Comparison of ENCODE assay signal across 8 mouse cellular contexts in the genomic region with DNA sequence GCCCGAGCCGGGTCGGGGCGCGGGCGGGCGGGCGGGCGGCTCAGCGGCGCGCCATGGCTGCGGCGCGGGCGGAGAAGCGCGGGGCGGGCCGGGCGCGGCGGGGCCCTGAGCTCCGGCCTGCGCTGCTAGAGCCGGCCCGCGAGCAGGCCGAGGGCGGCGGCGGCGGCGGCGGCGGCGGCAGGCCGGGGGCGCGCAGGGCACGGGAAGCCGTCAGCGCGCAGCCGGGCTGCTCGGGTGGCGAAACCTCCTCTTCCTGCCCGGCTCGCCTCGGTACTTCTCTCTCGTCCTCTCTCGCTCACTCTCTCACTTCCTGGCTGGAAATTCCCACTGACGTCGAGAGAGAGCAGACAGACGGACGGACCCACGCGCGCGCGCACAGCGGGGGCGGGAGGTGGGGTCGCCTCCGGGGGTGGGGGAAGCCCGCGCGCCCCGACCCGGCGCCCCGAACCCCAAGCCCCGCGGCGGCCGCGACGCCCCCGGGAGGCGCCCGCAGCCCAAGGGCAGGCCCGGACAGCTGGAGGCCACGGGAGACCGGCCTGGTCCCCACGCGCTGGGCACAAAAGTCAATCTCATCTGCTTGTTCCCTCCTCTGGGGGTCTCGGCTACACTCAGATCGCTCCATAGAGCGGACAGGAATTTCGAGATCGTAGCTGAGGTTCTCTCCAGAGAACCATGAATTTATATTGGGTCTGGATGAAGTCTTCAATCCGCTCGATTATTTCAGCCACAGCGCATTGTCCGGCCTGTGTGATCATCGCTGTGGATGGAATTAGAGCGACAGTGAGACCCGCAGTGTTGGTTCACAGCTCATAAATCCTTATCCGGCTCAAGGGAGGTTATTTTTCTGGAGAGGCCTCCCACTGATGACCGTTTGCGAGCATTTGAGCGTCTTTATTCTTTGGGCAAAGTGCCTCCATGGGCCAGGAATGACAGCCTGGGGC. TPM values are rescaled to one million over a fixed set of nuclear protein-coding genes. Genes with fewer than 3 reads are reported as not detected.
DNase-seq lines count a peak whose midpoint lies in the region; ATAC-seq and TF ChIP-seq lines count a peak whose summit lies in the region.

A gene (minus strand): TSS at position 357 of the 941 bp plus-strand sequence.

- H3K27me3 ChIP-seq in cerebellum, adult 2 months (ENCODE audit: control insufficient read depth, insufficient read depth, low read length), result no peaks in the 10 kb centered on the region
- H3K27me3 ChIP-seq in lung, postnatal 0 days (replicated peaks; ENCODE audit: insufficient read depth, low read length), result no peaks in the 10 kb centered on the region

- TF ChIP-seq EP300 in lung, postnatal 0 days (IDR thresholded peaks at IDR 0.05), result no peak

- peak within 1 kb of the TSS; percentile 88 for H3K9ac ChIP-seq in ES-E14 (ENCODE audit: insufficient read depth, low read depth, low read length, poor library complexity, severe bottlenecking)
- H3K9ac ChIP-seq in lung, postnatal 0 days (replicated peaks; ENCODE audit: low read depth), result peak within 1 kb of the TSS; percentile 98

- H3K4me3 ChIP-seq in ES-E14 (ENCODE audit: insufficient read depth in 1 of 2, low read depth in 1 of 2, low read length in 2 of 2, poor library complexity in 1 of 2, severe bottlenecking in 1 of 2), result peak within 1 kb of the TSS; percentile 85 to 91
- H3K4me3 ChIP-seq in cerebellum, adult 2 months (replicated peaks; ENCODE audit: insufficient read depth, low read depth, low read length), result peak within 1 kb of the TSS; percentile 92
- peak within 1 kb of the TSS; percentile 88 for H3K4me3 ChIP-seq in lung, postnatal 0 days (ENCODE audit: low read depth, low read length)

- TF ChIP-seq CTCF in cerebellum, adult 2 months (IDR thresholded peaks at IDR 0.05; ENCODE audit: borderline replicate concordance, insufficient read depth, low read depth, low read length), result no peak
- no peak for TF ChIP-seq CTCF in lung, postnatal 0 days (IDR thresholded peaks at IDR 0.05)

- no peak; the same call in 1 of the 2 replicates for TF ChIP-seq POLR2A in cerebellum, adult 2 months (IDR thresholded peaks at IDR 0.05; ENCODE audit: borderline replicate concordance, insufficient read depth, low read length)

- H3K36me3 ChIP-seq in ES-E14 (ENCODE audit: control insufficient read depth, insufficient read depth, low read length, poor library complexity, severe bottlenecking), result no peaks in the 10 kb centered on the region
- no peaks in the 10 kb centered on the region for H3K36me3 ChIP-seq in lung, postnatal 0 days (ENCODE audit: insufficient read depth, low read length)

- ATAC-seq in hematopoietic stem cell, adult 5-6 weeks (replicated peaks in 1 of 2; ENCODE audit: insufficient read depth in 1 of 2, low FRiP score in 2 of 2, low TSS enrichment in 1 of 2, low read depth in 1 of 2, poor library complexity in 2 of 2, severe bottlenecking in 2 of 2), result peak; percentile 64 to 77
- ATAC-seq in lung, postnatal 0 days, result peak; percentile 88

- H3K4me2 ChIP-seq in lung, postnatal 0 days (replicated peaks; ENCODE audit: low read depth, low read length), result peak within 1 kb of the TSS; percentile 90

- no peak for DNase-seq in ES-E14 (ENCODE audit: low read depth, low spot score)
- peak; percentile 67 to 78 for DNase-seq in cerebellum, adult 2 months
- peak; percentile 63 for DNase-seq in forelimb bud, embryonic 11.5 days (ENCODE audit: low read depth, low spot score)
- DNase-seq in layer of hippocampus, adult 8-10 months (ENCODE audit: low spot score in 2 of 2), result peak in 1 of 2 experiments; percentile 43
- peak; percentile 88 for DNase-seq in lung, postnatal 0 days (ENCODE audit: low spot score)
- peak; percentile 43 for DNase-seq in ovary, adult 18-20 months (ENCODE audit: low spot score)
- peak; percentile 69 for DNase-seq in thymus, postnatal 0 days (ENCODE audit: low spot score)

- no peaks in the 10 kb centered on the region for H3K9me3 ChIP-seq in ES-E14 (ENCODE audit: control insufficient read depth, insufficient read depth, low read depth, low read length)
- no peaks in the 10 kb centered on the region for H3K9me3 ChIP-seq in lung, postnatal 0 days (ENCODE audit: low read length)

- 5% methylated on average over 90 of the region's 102 CpGs for WGBS in cerebellum, adult 2 months
- WGBS in lung, postnatal 0 days, result under 1% methylated on average over 40 of the region's 102 CpGs

- no peak within 1 kb of the TSS for H3K27ac ChIP-seq in ES-E14 (ENCODE audit: insufficient read depth, low read depth, low read length, poor library complexity, severe bottlenecking)
- peak within 1 kb of the TSS; percentile 96 for H3K27ac ChIP-seq in cerebellum, adult 2 months (ENCODE audit: insufficient read depth, low read length)
- H3K27ac ChIP-seq in lung, postnatal 0 days (ENCODE audit: low read length), result peak within 1 kb of the TSS; percentile 98

- in situ Hi-C loops in ES-E14 (cut with MboI; ENCODE audit: low sequenced_read_pairs in 2 of 2, unreplicated experiment in 2 of 2), result no loop called here

- peaks cover 0 to 7% of the 10 kb centered on the region in 2 experiments; a peak in 1 of 4 replicates for H3K4me1 ChIP-seq in ES-E14 (ENCODE audit: control insufficient read depth in 2 of 2, insufficient read depth in 2 of 2, low read length in 2 of 2, poor library complexity in 1 of 2)
- peaks cover 6% of the 10 kb centered on the region; the same call in 1 of the 2 replicates for H3K4me1 ChIP-seq in cerebellum, adult 2 months (ENCODE audit: control insufficient read depth, insufficient read depth, low read length)
- peaks cover 15% of the 10 kb centered on the region; the same call in 1 of the 2 replicates for H3K4me1 ChIP-seq in lung, postnatal 0 days (ENCODE audit: insufficient read depth, low read depth, low read length)

TF ChIP-seq in ES-E14, 5 proteins besides CTCF, POLR2A, EP300 and RAD21:
- TF ChIP-seq ZC3H11A (IDR thresholded peaks at IDR 0.05; ENCODE audit: borderline replicate concordance, low read depth, low read length) (no peak), ZNF384 (IDR thresholded peaks at IDR 0.05; ENCODE audit: low read depth, low read length) (no peak), CHD2 (IDR thresholded peaks at IDR 0.05; ENCODE audit: low read depth, low read length) (no peak), HCFC1 (IDR thresholded peaks at IDR 0.05; ENCODE audit: borderline replicate concordance, insufficient read depth, low read length) (no peak), MAFK (IDR thresholded peaks at IDR 0.05; ENCODE audit: insufficient read depth, low read depth, low read length) (no peak)

RNA-seq across cellular contexts. Expression of the gene that starts here (rescaled TPM):
- 35.0 and 46.4 TPM in 2 replicates for total RNA-seq in ES-E14 (2012; rRNA removed)
- polyA plus RNA-seq in cerebellum, adult 2 months (2012; rRNA removed), result 32.7 and 33.1 TPM in 2 replicates
- total RNA-seq in hematopoietic stem cell, adult 5-6 weeks (2017), result 128 and 160 TPM in 2 replicates
- 10 to 100 TPM; 23.0 to 30.7 (median 29.0) TPM for total RNA-seq in layer of hippocampus, adult 8-10 months (2022)
- polyA plus RNA-seq in lung, postnatal 0 days (2015; fragmentation: Nextera tagmentation; extraction: Ambion mirVana), result 35.9 and 40.5 TPM in 2 replicates
- 50.9 and 54.3 TPM in 2 replicates for polyA plus RNA-seq in thymus, postnatal 0 days (2015; fragmentation: Nextera tagmentation; extraction: Ambion mirVana)
